In the genomic region with DNA sequence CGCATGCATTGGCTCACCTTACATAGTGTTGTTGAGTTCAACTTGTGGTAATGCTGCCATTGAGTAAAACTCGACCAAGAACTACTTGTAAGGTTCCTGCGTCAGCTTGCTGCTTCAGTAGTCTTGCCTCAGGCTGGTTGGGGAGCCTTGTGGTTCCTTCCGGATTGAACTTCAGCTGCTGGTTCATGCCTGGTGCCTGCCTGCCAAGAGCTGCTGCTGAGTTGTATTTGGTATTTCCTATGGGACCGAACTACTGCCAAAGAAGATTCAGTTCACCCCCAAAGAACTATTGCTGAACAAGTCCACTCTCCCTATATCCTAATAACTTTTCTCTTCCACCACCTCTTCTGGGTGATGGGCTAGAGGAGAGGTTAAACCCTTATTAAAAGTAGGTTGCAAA, we compare ENCODE assay signal across 22 mouse cellular contexts. TPM values are rescaled to one million over a fixed set of nuclear protein-coding genes. Genes with fewer than 3 reads are reported as not detected.
DNase-seq lines count a peak whose midpoint lies in the region; ATAC-seq lines count a peak whose summit lies in the region.
"Had no signal": no experiment of that assay in that cellular context is flagged by ENCODE, and none has a peak within 500 bp of the region (broad histone marks: within the 10 kb centered on the region; RNA-seq: fewer than 3 reads in every experiment).

No protein-coding gene starts in this region.

- DNase-seq in heart, adult 11 months, result peak; percentile 89
- DNase-seq in heart, postnatal 10 days, result no peak
- DNase-seq in midbrain, embryonic 10.5 days (ENCODE audit: low spot score), result peak; percentile 9
- no peak for DNase-seq in midbrain, embryonic 14.5 days
- DNase-seq in adipocyte (ENCODE audit: low spot score), result peak; percentile 82
- DNase-seq in kidney, adult 9 months, result no peak
- no peak for DNase-seq in cerebellum, adult 8-10 months
- DNase-seq: adrenal gland, adult 2 months; adrenal gland, postnatal 10 days; adrenal gland, postnatal 25 days; cerebellum, adult 11 months; cerebellum, adult 18-20 months; cerebellum, adult 9-10 months; cerebellum, postnatal 10 days; cerebellum, postnatal 25 days; forebrain, postnatal 0 days had no signal

- no peak overlapping the region for H3K9ac ChIP-seq in midbrain, embryonic 14.5 days (replicated peaks; ENCODE audit: low read length)
- H3K9ac ChIP-seq: embryonic facial prominence, embryonic 12.5 days; forebrain, embryonic 13.5 days; forebrain, embryonic 15.5 days; forebrain, postnatal 0 days had no signal

- H3K4me2 ChIP-seq in midbrain, embryonic 14.5 days (ENCODE audit: low read length), result no peak overlapping the region
- H3K4me2 ChIP-seq: embryonic facial prominence, embryonic 12.5 days; forebrain, embryonic 13.5 days; forebrain, embryonic 15.5 days had no signal

- intact Hi-C loops in heart, postnatal 10 days (cut with DNase I), result no loop called here

- no peaks in the 10 kb centered on the region for H3K9me3 ChIP-seq in midbrain, embryonic 10.5 days (replicated peaks)
- no peaks in the 10 kb centered on the region for H3K9me3 ChIP-seq in midbrain, embryonic 14.5 days (ENCODE audit: control insufficient read depth, low read length)
- H3K9me3 ChIP-seq: embryonic facial prominence, embryonic 10.5 days; embryonic facial prominence, embryonic 12.5 days; forebrain, embryonic 13.5 days; forebrain, embryonic 15.5 days had no signal

- H3K27me3 ChIP-seq in midbrain, embryonic 10.5 days (ENCODE audit: low read depth, poor library complexity, severe bottlenecking), result no peaks in the 10 kb centered on the region
- no peaks in the 10 kb centered on the region for H3K27me3 ChIP-seq in midbrain, embryonic 14.5 days (ENCODE audit: control insufficient read depth, insufficient read depth, low read length)
- H3K27me3 ChIP-seq: embryonic facial prominence, embryonic 12.5 days; forebrain, embryonic 13.5 days; forebrain, embryonic 15.5 days had no signal

- WGBS in midbrain, embryonic 10.5 days, result 84% methylated on average over 5 of the region's 5 CpGs
- WGBS in midbrain, embryonic 14.5 days, result 90% methylated on average over 5 of the region's 5 CpGs

- H3K36me3 ChIP-seq in midbrain, embryonic 10.5 days, result no peaks in the 10 kb centered on the region
- H3K36me3 ChIP-seq in midbrain, embryonic 14.5 days (ENCODE audit: control insufficient read depth, insufficient read depth, low read length), result no peaks in the 10 kb centered on the region
- H3K36me3 ChIP-seq: embryonic facial prominence, embryonic 10.5 days; embryonic facial prominence, embryonic 12.5 days; forebrain, embryonic 15.5 days had no signal

- ATAC-seq in midbrain, embryonic 14.5 days (ENCODE audit: low FRiP score, low TSS enrichment), result no peak
- ATAC-seq: activated CD4-positive, CD25-positive, alpha-beta regulatory T cell, adult 4 months; forebrain, embryonic 13.5 days; forebrain, embryonic 15.5 days; forebrain, postnatal 0 days; Patski had no signal

- H3K4me3 ChIP-seq in midbrain, embryonic 10.5 days, result no peak overlapping the region
- H3K4me3 ChIP-seq in midbrain, embryonic 14.5 days (replicated peaks; ENCODE audit: low read depth, low read length), result no peak overlapping the region
- H3K4me3 ChIP-seq: embryonic facial prominence, embryonic 10.5 days; embryonic facial prominence, embryonic 12.5 days; forebrain, embryonic 13.5 days; forebrain, embryonic 15.5 days had no signal

- no peak overlapping the region for H3K27ac ChIP-seq in midbrain, embryonic 10.5 days (replicated peaks)
- no peak overlapping the region for H3K27ac ChIP-seq in midbrain, embryonic 14.5 days (replicated peaks; ENCODE audit: low read depth, low read length)
- H3K27ac ChIP-seq: embryonic facial prominence, embryonic 10.5 days; embryonic facial prominence, embryonic 12.5 days; forebrain, embryonic 13.5 days; forebrain, embryonic 15.5 days had no signal

- peaks cover 14% of the 10 kb centered on the region for H3K4me1 ChIP-seq in midbrain, embryonic 10.5 days
- H3K4me1 ChIP-seq in midbrain, embryonic 14.5 days (ENCODE audit: control insufficient read depth, insufficient read depth, low read length), result peaks cover 7% of the 10 kb centered on the region

RNA-seq across cellular contexts. Expression of a gene that starts 3.9 kb away (rescaled TPM):
- 10 to 100 TPM; 30.7 to 38.1 TPM for total RNA-seq in heart, postnatal 10 days (2021)
- 49.3 and 51.6 TPM in 2 replicates for polyA plus RNA-seq in midbrain, embryonic 10.5 days (2016; fragmentation: Nextera tagmentation; extraction: Ambion mirVana)
- 38.5 and 54.0 TPM in 2 replicates for polyA plus RNA-seq in midbrain, embryonic 14.5 days (2014; fragmentation: Nextera tagmentation; extraction: Ambion mirVana)

Comparison
In these comparisons a context has a peak if more than half of its experiments do, and no peak if none do; other contexts are left out.
1. DNase-seq: peak in heart, adult 11 months (single experiment), midbrain, embryonic 10.5 days (single experiment) and adipocyte (single experiment); none in heart, postnatal 10 days (0 of 2), midbrain, embryonic 14.5 days (single experiment), kidney, adult 9 months (single experiment) and cerebellum, adult 8-10 months (single experiment).